Mouse (Mus musculus) midbrain, embryonic 15.5 days (tissue): Measurements from ENCODE around the gene 1810024B03Rik. TPM values are rescaled to one million over a fixed set of nuclear protein-coding genes. Genes with fewer than 3 reads are reported as not detected.
A peak's percentile ranks its signal among the peaks of the same experiment; 100 is the strongest.

Source experiments
- ATAC-seq: fragments of 200-750 bp; cut with Nextera tagmentation; replicated peaks from 2 replicates; pipeline ENCODE4 v1.8.0; 2017; ENCODE audit warnings: moderate TSS enrichment
- H3K27ac ChIP-seq: fragments of 300-500 bp; sonication (generic); 2 replicates; pipeline ENCODE4 v1.5.1; 2015; ENCODE audit warnings: mild to moderate bottlenecking, inconsistent platforms
- H3K27me3 ChIP-seq: fragments of 300-500 bp; sonication (generic); replicated peaks from 2 replicates; pipeline ENCODE4 v1.6.1; 2015; ENCODE audit warnings: inconsistent platforms
- H3K36me3 ChIP-seq: fragments of 300-500 bp; sonication (generic); replicated peaks from 2 replicates; pipeline ENCODE4 v1.6.1; 2015; ENCODE audit warnings: inconsistent platforms
- H3K4me1 ChIP-seq: fragments of 300-500 bp; sonication (generic); 2 replicates; pipeline ENCODE4 v1.6.1; 2015; ENCODE audit warnings: inconsistent platforms
- H3K4me2 ChIP-seq: fragments of 300-500 bp; sonication (generic); 2 replicates; pipeline ENCODE4 v1.6.1; 2015; ENCODE audit warnings: inconsistent platforms, mild to moderate bottlenecking, moderate library complexity
- H3K4me3 ChIP-seq: fragments of 300-500 bp; sonication (generic); 2 replicates; pipeline ENCODE4 v1.5.1; 2015; ENCODE audit warnings: mild to moderate bottlenecking, inconsistent platforms
- H3K9ac ChIP-seq: fragments of 300-500 bp; sonication (generic); 2 replicates; pipeline ENCODE4 v1.6.1; 2015; ENCODE audit warnings: mild to moderate bottlenecking, inconsistent platforms
- H3K9me3 ChIP-seq: fragments of 300-500 bp; sonication (generic); 2 replicates; pipeline ENCODE4 v1.6.1; 2016; ENCODE audit warnings: inconsistent platforms
- WGBS: fragments of 180-500 bp; shearing (Covaris S2); methylation state at CpG from one replicate; pipeline ENCODE4 v1.1.7; 2015; ENCODE audit warnings: mixed read lengths; 5-methylcytosine and 5-hydroxymethylcytosine counted together
- polyA plus RNA-seq: library from polyadenylated mRNA; unstranded; fragments of >200 nt; fragmentation: Nextera tagmentation; extraction: Ambion mirVana; gene quantifications from 2 replicates; pipeline ENCODE4 v1.2.1, GENCODE M21; 2015

The 1810024B03Rik gene
- 1.0 TPM in 2 replicates for polyA plus RNA-seq

DNA sequence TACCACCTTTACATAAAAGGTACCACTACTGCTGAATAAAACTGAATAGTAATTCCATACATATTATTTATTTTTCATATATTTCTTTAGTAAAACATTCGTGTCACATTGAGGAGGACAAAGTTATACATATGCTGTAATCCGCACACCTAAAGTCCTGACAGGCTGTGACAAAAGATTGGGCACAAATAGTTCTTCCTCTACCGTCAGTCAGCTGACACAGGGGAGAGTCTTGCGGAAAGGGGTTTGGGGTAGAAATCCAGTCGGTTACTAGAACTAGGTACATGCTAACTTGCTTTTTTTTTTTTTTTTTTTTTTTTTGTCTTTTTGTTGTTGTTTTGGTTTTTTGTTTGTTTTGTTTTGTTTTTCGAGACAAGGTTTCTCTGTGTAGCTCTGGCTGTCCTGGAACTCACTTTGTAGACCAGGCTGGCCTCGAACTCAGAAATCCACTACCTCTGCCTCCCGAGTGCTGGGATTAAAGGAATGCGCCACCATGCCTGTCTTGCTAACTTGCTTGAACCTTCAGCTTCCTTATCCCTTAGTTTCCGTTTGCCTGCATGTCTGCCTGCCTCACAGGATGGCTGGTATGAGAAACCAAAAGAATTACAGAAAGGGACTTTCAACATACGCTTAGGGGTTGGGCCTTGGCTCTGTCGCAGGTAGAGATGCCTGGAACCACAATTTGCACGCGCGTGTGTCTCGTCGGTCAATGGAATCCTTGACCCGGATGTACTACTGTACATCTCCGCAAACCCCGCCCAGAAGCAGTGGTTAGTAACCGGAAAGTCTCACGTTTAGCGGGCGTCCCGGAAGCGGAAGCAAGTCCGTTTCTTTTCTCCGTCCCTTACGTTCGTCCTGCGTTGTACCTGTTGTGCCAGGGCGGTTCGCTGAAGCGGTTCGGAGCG, at the start of gene 1810024B03Rik, which contains the start of gene Snrnp200:
TSS of gene 1810024B03Rik (minus strand) at position 734 of the 905 bp plus-strand sequence.
TSS of gene Snrnp200 (plus strand) at position 840 of the 905 bp plus-strand sequence.
- peaks cover 17% of the 10 kb centered on the region for H3K4me1 ChIP-seq
- no peaks in the 10 kb centered on the region for H3K27me3 ChIP-seq
- H3K9me3 ChIP-seq = no peaks in the 10 kb centered on the region
- H3K9ac ChIP-seq = peak within 1 kb of the TSS; percentile 68
- peaks cover 24% of the 10 kb centered on the region for H3K36me3 ChIP-seq
- H3K27ac ChIP-seq = peak within 1 kb of the TSS; percentile 80
- WGBS = 11% methylated on average over 36 of the region's 36 CpGs
- H3K4me3 ChIP-seq = peak within 1 kb of the TSS; percentile 80
- ATAC-seq = peak; percentile 99
- peak within 1 kb of the TSS; percentile 83 for H3K4me2 ChIP-seq

GRCm38 (mm10) chr2:127255294-127255693, 47.2 kb upstream of the 1810024B03Rik start:
- no peaks in the 10 kb centered on the region for H3K27me3 ChIP-seq
- WGBS = 91% methylated on average over 6 of the region's 6 CpGs
- ATAC-seq = no peak
- no peak overlapping the region for H3K27ac ChIP-seq
- no peaks in the 10 kb centered on the region for H3K9me3 ChIP-seq
- no peak overlapping the region for H3K4me2 ChIP-seq
- H3K36me3 ChIP-seq = peaks cover 28% of the 10 kb centered on the region
- H3K9ac ChIP-seq = no peak overlapping the region
- peaks cover 11% of the 10 kb centered on the region for H3K4me1 ChIP-seq
- no peak overlapping the region for H3K4me3 ChIP-seq

- no peak for ATAC-seq
- 86% methylated on average over 3 of the region's 3 CpGs for WGBS
- Histone ChIP-seq H3K36me3 (peaks cover 28% of the 10 kb centered on the region), H3K4me3 (no peak overlapping the region), H3K9ac (no peak overlapping the region), H3K9me3 (no peaks in the 10 kb centered on the region), H3K27me3 (no peaks in the 10 kb centered on the region), H3K4me2 (no peak overlapping the region), H3K27ac (no peak overlapping the region), H3K4me1 (peaks cover 17% of the 10 kb centered on the region)
These were observed 46.6 kb upstream of the 1810024B03Rik start for GRCm38 (mm10) chr2:127254604-127255134.

DNA sequence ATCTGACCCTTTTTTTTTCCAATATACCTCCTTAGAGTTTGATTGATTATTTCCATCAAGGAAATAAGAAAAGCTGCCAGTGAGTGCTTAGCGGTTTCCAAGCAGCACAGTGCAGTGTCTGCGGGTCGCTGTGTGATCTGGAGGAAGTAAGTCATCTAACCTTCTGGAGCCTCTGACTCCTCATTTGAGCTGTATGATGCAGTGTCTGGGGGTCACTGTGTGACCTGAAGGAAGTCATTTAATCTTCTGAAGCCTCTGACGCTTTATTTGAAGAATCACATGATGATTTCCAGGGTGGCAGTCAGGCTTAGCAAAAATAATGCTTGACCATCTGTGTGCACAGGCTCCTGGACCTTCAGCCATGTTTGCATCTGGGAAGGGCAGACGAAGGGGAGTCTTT, 44.7 kb upstream of the 1810024B03Rik start:
- peaks cover 26% of the 10 kb centered on the region for H3K4me1 ChIP-seq
- no peak overlapping the region for H3K9ac ChIP-seq
- H3K36me3 ChIP-seq = peaks cover 12% of the 10 kb centered on the region
- H3K4me3 ChIP-seq = no peak overlapping the region
- H3K9me3 ChIP-seq = no peaks in the 10 kb centered on the region
- no peaks in the 10 kb centered on the region for H3K27me3 ChIP-seq
- no peak for ATAC-seq
- H3K27ac ChIP-seq = no peak overlapping the region
- WGBS = 88% methylated on average over 5 of the region's 5 CpGs
- no peak overlapping the region for H3K4me2 ChIP-seq

DNA sequence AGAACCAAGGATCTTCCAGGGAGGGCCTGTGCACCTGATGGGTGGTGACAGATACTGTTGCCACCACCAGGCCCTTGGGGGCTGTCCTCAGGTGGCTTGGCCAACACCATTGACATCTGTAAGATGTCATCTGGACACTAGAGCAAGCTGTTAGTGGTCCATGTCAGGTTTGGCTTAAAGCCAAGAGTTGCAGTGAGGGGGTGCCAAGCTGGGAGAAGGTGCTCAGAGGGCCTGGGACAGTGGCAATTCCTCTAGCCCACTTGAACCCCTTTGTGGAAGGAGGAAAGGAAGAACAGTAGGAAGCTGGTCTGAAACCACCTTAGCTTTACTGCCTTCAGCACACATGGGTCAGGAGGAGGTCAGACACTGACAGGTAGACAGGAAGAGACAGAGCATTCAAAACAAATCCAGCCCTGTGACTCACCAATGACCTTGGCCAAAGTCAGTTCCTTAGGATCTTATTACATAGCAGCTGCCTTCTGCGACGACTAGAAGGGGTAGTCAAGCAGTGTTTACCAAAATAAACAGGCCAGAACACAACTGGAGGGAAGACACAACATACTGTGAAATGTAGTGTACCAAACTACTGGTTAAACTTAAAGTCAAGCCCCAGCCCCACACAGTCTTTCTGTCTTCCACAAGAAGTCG, 43.9 kb upstream of the 1810024B03Rik start:
- whole genome bisulfite sequencing = 82% methylated on average over 3 of the region's 3 CpGs
- H3K4me3 ChIP-seq = no peak overlapping the region
- H3K27me3 ChIP-seq = no peaks in the 10 kb centered on the region
- no peaks in the 10 kb centered on the region for H3K9me3 ChIP-seq
- H3K4me2 ChIP-seq = no peak overlapping the region
- no peak for ATAC-seq
- no peak overlapping the region for H3K27ac ChIP-seq
- peaks cover 4% of the 10 kb centered on the region for H3K36me3 ChIP-seq
- no peak overlapping the region for H3K9ac ChIP-seq
- H3K4me1 ChIP-seq = peaks cover 27% of the 10 kb centered on the region

DNA sequence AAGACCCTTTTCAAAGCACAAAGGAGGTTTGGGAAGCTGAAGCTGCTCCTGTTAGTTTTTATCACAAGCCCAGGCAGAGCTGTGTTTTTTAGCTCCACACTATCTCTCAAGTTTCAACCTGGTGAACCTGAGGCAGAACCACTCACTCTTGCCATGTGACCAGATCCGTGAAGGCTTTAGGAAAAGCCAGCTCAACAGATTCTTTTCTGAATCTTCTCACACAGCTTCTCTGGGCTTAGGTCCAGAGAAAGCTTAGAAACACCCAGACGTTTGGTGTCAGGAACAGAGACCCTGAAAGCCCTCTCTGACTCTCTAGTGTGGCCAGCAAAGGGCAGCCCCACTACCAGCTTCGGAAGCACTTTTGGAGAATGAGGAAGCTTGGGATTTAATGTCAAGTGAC, 43.4 kb upstream of the 1810024B03Rik start:
- ATAC-seq = no peak
- Histone ChIP-seq H3K36me3 (peaks cover 4% of the 10 kb centered on the region; the same call in 1 of the 2 replicates), H3K9ac (no peak overlapping the region)

DNA sequence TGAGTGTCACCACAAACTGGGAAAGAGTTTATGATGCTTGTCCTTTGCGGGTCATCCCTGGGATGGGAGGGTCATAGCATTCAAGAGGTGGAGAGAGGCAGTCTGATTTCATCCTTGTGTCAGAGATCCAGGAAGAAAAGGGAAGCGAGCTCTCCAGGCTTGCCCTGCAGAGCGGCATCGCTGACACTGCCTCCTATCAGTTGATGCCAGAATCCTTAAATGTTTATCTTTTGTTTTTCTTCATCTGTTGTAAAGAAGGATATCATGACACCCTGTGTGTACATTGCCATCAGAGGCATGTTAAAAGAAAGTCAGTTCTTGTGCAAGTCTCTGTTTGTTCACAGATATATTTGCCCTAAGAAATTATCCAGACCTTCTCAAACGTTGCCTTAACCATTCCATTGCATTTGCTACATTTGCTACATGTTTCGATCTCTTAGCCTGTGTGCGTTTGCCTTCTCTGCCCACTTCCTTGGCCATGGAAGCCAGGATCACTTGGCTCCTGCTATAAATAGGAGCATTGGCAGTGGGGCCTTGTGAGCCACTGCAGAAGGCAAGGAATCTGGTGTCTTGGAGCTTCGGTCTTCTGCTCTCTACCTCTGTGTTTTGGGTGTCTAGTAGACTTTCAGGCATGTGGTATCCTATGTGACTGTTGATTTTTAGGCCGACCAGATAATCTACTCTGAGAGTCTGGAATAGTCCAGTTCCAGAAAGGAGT, 42.4 kb upstream of the 1810024B03Rik start:
- no peak overlapping the region for H3K9ac ChIP-seq

More for the DNA sequence above, 43.4 kb upstream of the 1810024B03Rik start:
- no peak overlapping the region for H3K27ac ChIP-seq
- no peaks in the 10 kb centered on the region for H3K27me3 ChIP-seq
- H3K4me3 ChIP-seq = no peak overlapping the region
- no peak overlapping the region for H3K4me2 ChIP-seq
- H3K9me3 ChIP-seq = no peaks in the 10 kb centered on the region
- H3K4me1 ChIP-seq = peaks cover 33% of the 10 kb centered on the region
- WGBS = 83% methylated on average over 3 of the region's 3 CpGs

DNA sequence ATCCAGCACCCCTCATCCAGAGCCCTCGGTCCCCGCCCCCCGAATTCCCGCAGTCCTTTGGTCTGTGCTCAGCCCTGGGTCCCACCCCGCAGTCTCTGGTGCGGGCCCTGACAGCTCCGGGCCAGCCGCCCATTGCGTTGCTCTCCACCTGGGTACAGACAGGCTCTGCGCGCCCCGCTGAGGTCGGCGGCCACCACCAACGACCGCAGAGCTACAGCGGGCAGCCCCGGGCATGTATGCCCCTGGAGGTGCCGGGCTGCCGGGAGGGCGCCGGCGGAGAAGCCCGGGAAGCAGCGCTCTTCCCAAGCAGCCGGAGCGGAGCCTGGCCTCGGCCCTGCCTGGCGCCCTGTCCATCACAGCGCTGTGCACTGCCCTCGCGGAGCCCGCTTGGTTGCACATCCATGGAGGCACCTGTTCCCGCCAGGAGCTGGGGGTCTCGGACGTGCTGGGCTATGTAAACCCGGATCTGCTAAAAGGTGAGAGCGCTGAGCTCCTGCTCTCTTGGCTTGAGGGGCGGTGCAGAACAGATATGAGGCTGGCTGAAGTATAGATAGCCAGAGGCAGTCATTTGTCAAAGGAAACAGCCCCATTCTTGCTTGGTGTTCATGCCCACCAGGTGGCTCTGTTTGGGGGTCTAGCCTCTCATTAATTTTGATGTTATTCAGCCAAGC, 40.4 kb upstream of the 1810024B03Rik start:
- peak; percentile 74 for ATAC-seq
- Histone ChIP-seq H3K4me1 (peaks cover 36% of the 10 kb centered on the region), H3K4me2 (peak overlapping the region; percentile 94), H3K27ac (peak overlapping the region; percentile 89), H3K9ac (peak overlapping the region; percentile 95), H3K4me3 (peak overlapping the region; percentile 98), H3K27me3 (no peaks in the 10 kb centered on the region), H3K9me3 (no peaks in the 10 kb centered on the region), H3K36me3 (0 out of 2 replicates have a peak, but pooled peaks cover 14% of the 10 kb centered on the region)
- WGBS = under 1% methylated on average over 39 of the region's 39 CpGs

More for the DNA sequence above, 42.4 kb upstream of the 1810024B03Rik start:
- ATAC-seq = no peak
- 90% methylated on average over 9 of the region's 9 CpGs for WGBS
- Histone ChIP-seq H3K9me3 (no peaks in the 10 kb centered on the region), H3K27me3 (no peaks in the 10 kb centered on the region), H3K27ac (no peak overlapping the region), H3K4me3 (no peak overlapping the region), H3K36me3 (no peaks in the 10 kb centered on the region), H3K4me1 (peaks cover 36% of the 10 kb centered on the region), H3K4me2 (no peak overlapping the region)

DNA sequence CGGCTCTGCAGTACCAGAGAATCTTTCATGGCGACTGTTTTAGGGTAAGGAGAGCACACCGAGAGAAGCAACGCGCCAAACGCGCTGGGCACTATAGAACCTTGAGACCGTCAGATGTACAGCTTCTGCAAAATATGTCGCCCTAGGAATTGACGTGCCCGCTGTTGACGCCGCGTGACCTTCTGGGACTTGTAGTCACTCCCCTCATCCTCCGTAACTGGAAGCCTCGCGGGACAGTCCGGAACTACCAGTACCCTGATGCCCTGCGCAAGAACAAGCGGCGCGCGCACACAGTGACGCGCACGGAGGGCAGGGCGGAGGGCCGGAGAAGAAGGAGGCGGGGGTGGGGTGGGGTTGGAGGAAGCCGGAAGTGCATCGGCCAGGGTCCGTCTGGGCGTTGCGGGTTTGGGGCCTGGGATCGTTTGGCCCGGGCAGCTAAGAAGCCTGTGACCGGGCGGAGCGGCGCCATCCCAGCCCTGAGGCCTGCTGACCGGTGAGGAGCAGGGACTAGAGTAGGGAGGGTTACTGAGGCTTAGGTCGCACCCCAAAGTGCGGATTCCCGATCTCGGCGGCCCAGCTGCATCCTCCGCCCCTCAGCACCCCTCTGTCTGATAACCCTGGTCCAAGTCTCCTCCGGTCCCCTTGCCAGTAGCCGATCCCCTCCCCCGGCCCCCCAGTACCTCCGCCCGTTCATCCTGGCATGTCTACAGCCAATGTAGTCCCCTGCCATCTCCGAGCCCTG, 39.7 kb upstream of the 1810024B03Rik start, which contains the start of the genes Ciao1 and Tmem127:
TSS of gene Ciao1 (minus strand) at position 225 of the 742 bp plus-strand sequence.
TSS of gene Tmem127 (plus strand) at position 317 of the 742 bp plus-strand sequence.
- peak; percentile 98 for ATAC-seq

DNA sequence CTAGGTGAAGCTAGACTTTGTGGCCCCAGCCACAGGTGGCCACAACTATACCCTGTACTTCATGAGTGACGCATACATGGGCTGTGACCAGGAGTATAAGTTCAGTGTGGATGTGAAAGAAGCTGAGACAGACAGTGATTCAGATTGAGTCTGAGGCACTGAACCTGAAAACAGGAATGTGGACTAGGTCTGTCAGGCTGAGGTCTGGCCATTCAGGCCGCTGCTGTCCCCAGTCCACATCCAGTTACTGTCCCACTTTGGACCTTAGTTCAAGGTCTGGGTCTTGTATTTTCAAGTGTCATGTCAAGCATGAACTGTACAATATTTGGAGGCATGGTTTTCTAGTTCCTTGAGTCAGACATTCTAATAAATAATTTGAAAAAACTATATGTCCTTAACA, 32.0 kb upstream of the 1810024B03Rik start:
- 100% methylated on average over 2 of the region's 2 CpGs for WGBS
- no peaks in the 10 kb centered on the region for H3K9me3 ChIP-seq
- no peak overlapping the region for H3K27ac ChIP-seq
- no peak overlapping the region for H3K4me3 ChIP-seq
- ATAC-seq = no peak
- H3K4me1 ChIP-seq = no peaks in the 10 kb centered on the region
- H3K36me3 ChIP-seq = peaks cover 79% of the 10 kb centered on the region
- H3K27me3 ChIP-seq = no peaks in the 10 kb centered on the region
- no peak overlapping the region for H3K4me2 ChIP-seq
- no peak overlapping the region for H3K9ac ChIP-seq

More for the DNA sequence above, 39.7 kb upstream of the 1810024B03Rik start, which contains the start of the genes Ciao1 and Tmem127:
- Histone ChIP-seq H3K9ac (peak within 1 kb of the TSS; percentile 95), H3K27ac (peak within 1 kb of the TSS; percentile 89), H3K4me2 (peak within 1 kb of the TSS; percentile 94), H3K36me3 (peaks cover 20% of the 10 kb centered on the region; the same call in 1 of the 2 replicates), H3K27me3 (no peaks in the 10 kb centered on the region), H3K9me3 (no peaks in the 10 kb centered on the region), H3K4me3 (peak within 1 kb of the TSS; percentile 98), H3K4me1 (peaks cover 36% of the 10 kb centered on the region)
- 0% methylated on average over 52 of the region's 53 CpGs for WGBS
